Mouse (Mus musculus): Measurements from ENCODE around the gene Swap70.

The Swap70 gene

DNA sequence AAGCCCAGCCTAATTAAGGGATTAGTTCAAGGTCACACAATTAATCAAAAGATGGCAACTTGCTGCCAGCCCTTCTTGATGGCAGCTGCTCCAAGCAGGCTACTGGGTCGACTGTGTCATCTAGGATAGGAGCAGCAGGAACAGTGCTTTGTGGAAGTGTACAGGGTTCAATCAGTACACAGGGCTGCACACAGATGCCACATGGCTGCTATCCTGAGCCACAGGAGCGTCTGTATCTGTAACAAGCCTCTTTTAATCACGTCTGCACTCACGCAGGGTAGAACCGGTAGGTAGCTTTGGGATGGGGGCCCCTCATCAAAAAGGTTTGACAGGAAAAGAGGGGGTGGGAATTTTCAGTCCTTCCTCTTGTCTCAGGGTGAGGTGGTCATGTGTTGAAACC is 84.8 kb downstream of the Swap70 start:
- no peak for DNase-seq (ENCODE audit: low spot score)

GRCm38 (mm10) chr7:110307741-110308140 is 86.2 kb downstream of the Swap70 start:
- no peak for DNase-seq (ENCODE audit: low spot score)

GRCm38 (mm10) chr7:110309246-110309645 is 87.7 kb downstream of the Swap70 start:
- no peak for DNase-seq (ENCODE audit: low spot score)

DNA sequence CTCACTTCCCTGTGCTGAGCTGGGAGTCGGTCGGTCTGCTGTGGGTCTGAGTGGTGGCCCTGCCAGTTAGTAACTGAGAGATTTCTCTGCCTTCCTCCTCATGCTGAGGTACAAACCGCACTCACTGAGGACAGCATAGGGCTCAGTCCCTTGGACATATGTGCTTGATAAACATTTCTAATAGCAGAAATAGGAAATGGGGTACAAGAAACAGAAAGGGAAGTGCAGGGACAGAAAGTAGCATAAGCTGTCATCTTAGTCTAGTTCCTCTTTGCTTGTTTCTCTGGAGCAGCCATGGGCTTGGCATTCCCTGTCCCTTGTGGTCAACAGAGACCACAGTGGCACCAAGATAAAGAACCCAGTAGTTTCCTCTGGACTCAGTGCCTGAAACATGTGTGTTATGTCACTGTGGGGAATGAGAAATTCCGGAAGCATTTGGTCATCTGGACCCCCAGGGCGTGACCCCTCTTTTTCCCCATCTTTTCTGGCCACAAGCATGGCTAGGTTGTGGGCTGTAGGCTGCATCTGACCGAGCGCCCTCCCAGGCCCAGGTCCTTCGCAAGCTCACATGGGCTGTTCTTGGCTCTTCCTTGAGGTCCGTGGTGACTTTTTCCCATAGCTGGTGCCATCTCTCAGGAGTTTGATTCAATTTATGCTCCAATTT is 92.0 kb downstream of the Swap70 start:
- DNase-seq (ENCODE audit: low spot score) = no peak

GRCm38 (mm10) chr7:110314401-110314890 is 92.9 kb downstream of the Swap70 start:
- no peak for DNase-seq (ENCODE audit: low spot score)

GRCm38 (mm10) chr7:110315352-110315751 is 93.8 kb downstream of the Swap70 start:
- no peak for DNase-seq (ENCODE audit: low spot score)

GRCm38 (mm10) chr7:110317412-110317811 is 95.9 kb downstream of the Swap70 start:
- DNase-seq (ENCODE audit: low spot score) = no peak

DNA sequence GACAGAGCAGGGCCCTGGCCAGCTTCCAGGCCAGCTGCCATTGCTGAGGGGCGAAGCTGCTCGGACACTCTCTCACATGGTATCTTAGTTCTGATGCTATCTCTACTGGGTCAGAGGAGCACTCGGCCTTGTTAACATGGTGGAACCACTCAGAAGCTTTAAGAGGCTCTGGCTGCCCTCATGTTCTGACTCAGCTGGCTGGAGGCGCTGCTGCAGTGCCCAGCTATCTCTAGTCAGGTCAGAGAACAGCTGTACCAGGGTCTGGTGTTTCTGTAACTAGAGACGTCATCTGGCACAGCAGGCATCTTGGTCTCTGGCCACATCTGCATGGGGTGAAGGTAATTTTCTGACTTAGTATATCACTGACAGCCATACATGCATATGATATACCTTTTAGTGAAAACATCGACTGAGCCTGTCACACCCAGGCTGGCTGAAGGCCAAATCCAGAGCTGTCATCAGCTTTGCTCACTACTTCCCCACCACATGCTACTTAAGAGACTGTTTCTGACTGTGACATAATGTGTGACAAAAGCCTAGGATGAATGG is 97.5 kb downstream of the Swap70 start:
- no peak for DNase-seq (ENCODE audit: low spot score)

DNA sequence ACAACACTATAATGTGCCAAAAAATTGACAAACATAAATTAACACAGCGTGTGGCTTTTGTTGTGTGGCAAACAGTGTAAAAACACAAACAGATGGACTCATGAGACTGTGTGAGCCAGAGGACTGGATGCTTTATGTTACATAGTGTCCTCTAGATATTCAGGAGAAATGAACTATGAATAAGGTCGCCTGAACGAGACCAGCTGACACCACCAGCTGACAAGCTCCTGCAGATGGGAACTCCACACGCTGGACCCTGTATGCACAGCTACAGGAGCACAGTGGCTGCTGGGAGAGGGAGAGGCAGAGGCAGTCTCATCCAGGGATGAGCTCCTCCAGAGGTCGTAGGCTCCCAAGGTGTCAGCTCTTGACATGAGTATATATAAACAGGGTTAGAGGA is 99.6 kb downstream of the Swap70 start:
- no peak for DNase-seq (ENCODE audit: low spot score)

GRCm38 (mm10) chr7:110324852-110325251 is 103.3 kb downstream of the Swap70 start:
- DNase-seq (ENCODE audit: low spot score) = no peak

DNA sequence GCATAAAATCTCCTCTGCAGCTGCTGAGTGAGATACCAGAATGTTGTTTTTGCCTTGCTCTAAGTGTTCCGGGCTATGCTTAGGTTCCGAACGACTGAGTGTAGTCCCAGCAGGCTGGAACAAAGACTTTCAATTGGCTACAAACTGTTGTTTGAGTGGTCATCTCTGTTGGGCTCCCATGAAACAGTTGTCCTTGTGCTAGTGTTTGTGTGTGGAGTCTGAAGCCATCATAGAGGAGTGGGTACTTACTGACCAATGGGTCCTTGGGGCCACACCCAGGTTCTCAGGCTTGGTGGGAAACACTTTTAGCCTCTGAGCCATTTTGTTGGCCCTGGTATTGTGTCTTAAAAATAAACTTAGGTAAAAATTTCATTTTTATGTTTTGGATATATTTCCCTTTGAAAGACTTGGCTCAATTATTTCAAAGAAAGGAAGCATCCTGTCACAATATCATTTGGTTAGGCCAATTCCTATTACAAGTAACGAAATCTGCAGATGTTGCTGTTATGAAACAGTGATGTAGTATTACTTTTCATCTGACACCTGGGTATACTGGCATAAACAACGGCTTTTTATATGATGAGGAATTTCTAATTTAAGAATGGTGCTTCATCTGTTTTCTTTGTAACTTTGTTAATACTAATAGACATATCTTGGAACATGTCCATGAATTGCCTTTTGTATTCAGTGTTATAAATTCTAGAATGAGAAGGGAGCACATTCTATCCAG is 104.0 kb downstream of the Swap70 start:
- no peak for DNase-seq (ENCODE audit: low spot score)
